Mouse (Mus musculus) spleen, adult 12 weeks (tissue): Measurements from ENCODE around the gene Pck1.

ENCODE experiments used
- DNase-seq: peaks from one replicate; pipeline ENCODE4 v3.0.0; 2022; ENCODE audit warnings: low spot score

The Pck1 gene

DNA sequence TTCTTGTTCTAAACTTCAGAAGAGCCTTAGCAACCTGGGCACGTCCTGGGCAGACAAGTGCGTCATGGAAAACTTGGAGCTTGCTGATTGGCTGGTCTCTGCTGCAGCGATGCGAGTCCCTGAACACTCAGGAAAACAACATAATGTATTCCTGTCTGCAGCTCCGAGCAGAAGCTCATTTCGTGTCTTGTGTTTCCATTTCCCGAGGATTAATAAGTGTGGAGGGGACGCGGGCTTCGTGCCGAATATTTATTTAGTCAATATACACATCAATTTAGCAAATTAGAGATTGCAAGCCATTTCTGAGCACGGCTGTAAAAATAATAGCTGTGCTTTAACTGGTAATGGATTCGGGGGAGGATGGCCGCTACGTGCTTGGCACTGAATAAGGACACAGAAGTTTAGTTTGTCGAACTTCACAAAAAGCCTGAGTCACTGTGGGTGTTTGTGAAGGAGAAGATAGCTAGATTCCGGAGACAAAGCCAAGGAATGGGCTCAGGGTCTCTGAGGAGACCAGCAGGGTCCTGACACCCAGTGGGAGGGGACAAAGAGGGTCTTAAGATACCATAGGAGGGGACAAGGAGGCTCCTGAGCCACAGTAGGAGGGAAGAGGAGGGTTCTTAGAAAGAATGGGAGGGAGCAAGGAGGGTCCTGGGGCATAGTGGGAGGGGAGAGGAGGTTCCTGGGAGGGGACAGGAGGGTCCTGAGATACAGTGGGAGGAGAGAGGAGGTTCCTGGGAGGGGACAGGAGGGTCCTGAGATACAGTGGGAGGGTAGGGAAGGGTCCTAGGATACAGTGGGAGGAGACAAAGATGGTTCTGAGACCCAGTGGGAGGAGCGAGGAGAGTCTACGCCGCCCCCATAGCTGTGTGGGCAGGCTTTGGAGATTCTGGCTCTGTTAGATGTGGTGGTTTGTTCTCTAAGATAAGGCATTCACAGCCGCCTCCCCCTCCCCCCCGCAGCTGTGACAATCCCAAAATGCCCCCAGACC lies 21.0 kb downstream of the Pck1 start:
- no peak for DNase-seq

DNA sequence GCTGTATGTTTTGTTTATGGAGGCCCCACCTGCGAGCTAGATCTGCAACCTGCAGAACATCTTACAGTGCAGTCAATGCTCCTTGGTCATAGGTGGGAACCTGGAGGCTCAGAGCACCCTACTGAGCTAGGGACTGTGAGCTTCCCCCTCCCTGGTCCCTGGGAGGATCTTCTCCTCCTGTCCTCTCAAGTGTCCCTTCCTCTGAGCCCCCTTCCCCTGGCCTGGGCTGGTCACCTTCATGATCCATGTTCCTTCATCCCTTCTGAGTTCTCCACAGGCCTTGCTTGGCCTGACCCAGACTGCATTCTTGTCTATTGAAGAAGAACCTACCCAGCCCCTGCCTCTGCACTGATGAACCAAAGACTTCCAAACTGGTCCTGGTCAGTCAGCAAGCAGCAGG lies 21.7 kb downstream of the Pck1 start:
- DNase-seq: no peak

DNA sequence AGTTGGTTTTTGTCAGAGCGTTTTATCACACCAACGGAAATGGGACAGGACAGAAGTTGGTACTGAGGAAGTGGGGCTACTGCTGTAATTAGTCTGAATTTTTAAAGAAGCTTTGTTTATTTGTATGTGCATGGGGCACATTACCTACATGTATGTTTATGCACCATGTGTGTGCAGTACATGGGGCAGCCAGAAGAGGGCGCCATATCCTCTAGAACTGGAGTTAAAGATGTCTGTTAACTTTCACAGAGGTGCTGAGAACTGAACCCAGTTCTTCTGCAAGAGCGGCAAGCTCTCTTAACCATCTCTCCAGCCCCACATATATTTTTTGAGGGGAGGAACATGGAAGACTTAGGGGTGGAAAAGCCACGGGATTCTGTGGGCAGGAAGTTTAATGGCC lies 22.9 kb downstream of the Pck1 start:
- no peak for DNase-seq

DNA sequence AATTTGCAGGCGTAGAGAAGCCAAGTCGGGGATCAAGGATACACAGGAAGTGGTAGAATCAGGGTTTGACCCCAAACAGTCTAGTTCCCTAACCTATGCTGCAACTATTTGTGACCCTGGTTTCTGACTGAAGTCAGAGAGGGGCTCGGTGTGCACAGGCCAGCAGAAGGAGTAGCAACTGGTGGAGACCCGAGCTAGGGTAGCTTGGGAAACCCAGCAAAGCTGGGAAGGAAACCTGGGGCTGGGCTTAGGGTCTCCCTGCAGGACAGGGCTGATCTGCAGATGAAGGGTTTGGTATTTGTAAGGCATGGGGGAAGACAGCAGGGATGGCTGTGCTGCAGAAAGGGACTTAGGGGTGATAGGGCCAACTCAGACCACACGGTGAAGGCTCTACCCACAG lies 24.6 kb downstream of the Pck1 start:
- DNase-seq: no peak

DNA sequence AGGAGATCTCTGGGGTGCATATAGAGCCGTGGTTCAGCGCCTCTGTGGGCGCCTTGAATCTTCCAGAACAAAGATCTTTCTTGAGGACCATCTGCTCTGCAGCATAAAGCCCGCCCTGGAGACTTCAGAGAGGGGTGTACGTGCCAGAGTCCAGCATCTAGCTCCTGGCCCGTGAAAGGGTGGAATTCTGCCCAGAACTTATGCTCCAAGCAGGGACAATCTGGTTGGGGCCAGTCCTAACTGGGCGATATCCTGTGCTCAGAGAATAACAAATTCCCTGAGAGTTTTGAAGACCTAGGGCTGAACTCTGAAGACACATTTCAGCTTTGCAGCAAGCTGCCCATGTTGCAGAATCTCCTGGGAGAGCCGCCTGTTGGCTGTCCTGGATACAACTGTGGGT lies 25.1 kb downstream of the Pck1 start:
- no peak for DNase-seq

DNA sequence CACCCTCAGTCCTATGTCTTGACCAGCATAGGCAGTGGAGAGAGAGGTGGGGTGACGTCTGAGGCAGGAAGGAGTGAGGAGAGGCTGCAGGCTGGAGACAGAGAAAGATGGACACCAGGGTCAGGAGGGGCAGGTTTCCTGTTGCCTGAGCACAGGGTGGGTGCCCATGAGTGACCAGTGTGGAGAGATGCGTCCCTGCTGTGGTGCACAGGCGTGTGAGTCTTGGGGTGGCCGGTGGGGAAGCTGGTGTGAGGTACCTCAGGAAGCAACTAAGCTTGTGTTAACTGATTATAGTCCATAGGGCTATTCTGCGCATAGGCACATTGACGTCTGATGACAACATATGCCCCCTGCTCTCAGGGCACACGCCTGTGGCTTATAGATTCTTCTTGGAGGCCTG lies 26.2 kb downstream of the Pck1 start:
- DNase-seq: no peak

DNA sequence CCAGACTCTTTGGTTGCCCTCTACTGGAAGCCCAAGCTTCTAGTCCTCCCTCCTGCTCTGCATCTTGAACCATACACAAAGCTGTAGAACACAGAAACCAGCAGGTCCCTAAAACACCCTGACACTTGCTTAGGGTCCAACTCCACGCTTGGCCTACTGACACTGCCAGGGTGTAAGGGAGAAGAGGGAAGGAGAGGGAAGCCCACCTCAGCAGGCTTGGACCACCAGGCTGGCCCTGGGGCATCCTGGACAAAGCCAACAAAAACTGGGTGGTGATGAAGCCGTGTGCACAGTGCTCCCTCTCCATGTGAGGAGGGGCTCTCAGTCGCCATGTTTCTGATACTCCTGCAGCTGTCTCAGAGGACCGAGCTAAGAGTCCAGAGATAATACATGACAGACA lies 27.2 kb downstream of the Pck1 start:
- DNase-seq: no peak

DNA sequence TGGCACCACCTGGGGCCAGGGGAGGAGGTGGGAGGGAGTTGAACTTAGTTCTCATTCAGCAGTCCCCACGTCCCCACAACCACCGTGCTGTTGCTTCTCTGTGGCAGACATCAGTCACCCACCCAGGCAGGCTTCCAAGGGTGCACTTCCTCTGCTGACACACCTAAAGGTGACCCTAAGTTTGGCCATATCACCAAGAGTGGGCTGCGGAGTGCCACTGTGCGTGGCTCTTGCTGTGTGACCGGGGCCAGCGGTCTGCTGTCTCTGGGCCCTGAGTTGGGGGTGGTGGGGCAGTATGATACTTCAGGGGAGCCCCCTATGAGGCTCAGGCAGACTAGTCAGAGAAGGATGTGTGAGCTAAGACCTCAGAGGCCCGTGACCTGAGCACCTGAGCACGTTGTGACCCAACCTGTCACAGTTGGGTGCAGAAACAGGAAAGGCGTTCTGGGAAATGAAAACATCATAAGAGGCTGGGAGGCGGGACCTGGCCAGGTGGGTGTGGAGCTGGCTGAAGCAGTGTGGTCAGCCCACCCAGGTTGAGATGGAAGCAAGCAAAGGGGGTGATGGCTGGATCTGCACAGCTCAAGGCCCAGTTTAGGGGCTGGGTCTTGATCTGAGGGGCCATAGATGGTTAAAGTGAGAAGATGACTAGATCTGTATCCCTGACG lies 28.0 kb downstream of the Pck1 start:
- no peak for DNase-seq

DNA sequence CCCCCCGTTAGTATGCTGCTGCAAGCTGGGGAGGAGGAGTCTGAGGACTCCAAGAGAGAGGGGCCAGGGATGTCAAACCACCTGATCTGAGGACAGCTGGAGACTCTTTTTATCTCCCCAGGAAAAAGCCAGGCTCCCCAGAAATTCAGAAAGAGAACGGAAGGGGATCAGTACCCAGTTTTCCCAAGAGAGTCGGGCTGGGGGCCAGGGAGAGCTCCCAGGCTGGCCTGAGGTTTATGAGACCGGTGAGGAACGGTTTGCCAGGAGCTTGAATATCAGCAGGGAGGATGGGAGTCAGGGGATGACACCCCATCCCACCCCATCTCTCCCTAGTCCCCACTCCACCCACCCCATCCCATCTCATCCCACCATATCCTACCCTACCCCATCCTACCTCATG lies 28.6 kb downstream of the Pck1 start:
- no peak for DNase-seq

DNA sequence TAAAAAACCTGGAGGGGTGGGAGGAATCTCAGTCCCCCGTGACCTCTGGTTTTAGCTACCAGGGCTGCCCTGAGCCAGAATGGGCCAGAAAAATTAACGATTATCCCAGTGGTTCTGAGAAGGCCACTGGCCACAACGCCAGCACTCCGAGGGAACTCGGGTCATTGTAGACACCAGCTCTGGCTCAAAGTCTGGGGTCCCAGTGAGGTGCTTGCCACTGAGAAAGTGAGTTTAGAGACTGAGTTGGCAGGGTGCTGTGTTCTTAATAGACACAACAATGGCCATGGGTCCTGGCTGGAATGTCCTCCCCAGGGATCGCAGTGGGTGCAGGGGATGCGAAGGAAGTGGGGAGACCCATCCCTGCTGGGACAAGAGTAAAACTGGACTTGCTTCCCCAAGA lies 29.1 kb downstream of the Pck1 start:
- no peak for DNase-seq

DNA sequence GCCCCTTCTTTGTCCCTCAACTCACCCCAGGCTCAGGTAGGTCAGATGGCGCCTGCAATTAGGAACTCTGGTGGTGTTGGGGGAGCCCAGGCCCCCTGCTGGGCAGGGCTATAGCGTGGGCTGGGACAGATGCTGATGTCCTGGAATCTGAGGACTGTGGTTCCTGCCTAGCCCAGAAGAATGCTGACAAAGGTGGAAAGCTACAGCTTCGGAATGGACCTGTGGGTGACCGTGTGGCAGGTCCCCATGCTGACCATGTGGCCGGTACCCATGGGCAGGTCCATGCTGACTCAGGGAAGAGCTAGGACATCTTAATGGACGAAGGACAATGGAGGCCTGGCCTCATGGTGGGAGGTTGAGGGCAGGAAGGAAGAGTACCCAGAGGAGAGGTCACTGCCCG lies 29.9 kb downstream of the Pck1 start:
- DNase-seq: no peak

DNA sequence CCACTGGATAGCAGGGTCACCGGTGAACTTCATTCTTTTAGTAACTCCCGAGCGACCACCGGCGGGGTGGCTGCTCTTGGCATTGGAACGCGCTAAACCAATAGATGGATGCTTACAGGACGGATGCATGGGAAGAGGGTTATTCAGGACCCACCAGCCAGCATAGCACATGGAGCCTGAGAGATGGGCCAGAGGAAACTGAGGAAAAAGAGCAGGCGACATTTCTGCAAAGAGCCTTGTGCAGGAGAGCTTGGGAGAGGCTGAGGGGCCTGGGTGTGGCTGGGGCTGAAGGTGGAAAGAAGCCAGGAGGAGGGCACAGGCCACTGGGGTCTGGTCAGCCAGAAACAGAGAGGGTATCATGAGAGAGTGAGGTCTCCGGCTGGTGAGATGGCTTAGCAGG lies 30.5 kb downstream of the Pck1 start:
- DNase-seq: no peak

DNA sequence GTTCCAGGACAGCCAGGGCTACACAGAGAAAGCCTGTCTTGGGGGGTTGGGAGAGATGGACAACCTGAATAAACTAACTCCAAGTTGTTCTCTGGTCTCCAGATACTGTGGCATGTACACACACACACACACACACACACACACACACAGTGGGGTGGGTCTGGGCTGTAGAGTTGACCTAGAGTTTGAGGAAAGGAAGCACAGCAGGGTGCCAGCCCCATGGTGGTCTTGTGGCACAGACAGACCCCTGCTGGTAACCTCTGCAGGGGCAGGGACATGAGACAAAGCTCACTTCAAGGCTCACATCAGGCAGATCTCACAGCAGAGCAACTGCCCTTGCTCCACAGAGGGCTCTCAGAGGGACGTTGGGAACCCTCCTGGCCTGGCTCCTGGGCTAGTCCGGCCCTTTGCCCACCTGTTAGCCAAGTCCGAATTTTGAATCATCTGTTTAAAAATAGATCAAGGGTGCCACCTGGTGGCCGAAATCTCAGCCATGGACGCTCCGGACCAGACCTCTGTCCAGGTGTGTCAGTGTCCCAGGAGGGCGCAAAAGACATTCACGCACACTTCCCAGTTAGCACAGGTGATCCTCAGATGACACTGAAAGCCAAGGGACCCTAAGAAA lies 31.1 kb downstream of the Pck1 start:
- no peak for DNase-seq

DNA sequence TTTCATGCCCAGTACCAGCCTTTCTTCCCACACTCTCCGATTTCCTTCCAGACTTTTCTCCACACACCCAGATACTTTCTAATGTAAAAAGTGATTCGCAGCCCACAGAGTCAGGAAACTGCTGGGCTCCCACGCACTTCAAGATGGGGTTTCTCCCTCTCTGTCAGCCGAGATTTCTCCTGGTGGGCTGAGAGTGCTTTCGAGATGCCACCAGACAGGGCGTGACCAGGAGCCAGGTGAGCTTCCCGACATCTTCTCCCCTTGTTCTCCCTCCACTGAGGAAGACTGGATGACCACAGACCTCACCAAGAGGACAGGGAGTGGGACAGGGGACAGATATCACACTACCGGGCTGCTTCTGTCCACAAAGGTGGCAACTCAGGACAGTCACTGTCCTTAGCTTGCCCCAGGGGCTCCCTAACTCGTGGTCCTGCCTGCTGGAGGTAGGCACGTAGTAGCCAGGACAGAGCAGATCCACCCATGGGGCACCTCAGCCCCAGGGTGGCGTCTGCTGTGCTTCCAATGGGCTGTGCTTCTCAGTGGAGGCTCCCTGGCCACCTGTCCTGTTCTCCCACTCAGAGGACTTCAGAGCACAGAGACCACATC lies 31.7 kb downstream of the Pck1 start:
- no peak for DNase-seq

DNA sequence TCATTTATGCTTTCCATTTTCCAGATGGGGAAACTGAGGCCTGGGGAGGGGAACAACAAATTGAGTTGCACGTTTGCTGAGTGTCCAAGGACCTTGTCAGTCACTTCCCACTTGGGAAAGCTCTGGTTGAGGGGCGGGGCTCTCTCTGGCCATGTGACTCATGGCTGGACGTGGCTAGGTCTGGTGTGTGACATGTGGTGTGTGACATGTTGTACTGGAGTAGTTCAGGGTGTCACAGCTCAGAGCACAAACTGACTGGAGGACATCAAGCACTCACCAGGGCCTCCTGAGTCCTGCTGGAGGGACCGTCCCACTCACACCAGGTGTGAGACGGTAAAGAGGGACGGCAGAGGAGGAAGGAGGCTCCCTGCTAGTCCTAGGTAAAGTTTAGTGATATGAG lies 32.4 kb downstream of the Pck1 start:
- no peak for DNase-seq

DNA sequence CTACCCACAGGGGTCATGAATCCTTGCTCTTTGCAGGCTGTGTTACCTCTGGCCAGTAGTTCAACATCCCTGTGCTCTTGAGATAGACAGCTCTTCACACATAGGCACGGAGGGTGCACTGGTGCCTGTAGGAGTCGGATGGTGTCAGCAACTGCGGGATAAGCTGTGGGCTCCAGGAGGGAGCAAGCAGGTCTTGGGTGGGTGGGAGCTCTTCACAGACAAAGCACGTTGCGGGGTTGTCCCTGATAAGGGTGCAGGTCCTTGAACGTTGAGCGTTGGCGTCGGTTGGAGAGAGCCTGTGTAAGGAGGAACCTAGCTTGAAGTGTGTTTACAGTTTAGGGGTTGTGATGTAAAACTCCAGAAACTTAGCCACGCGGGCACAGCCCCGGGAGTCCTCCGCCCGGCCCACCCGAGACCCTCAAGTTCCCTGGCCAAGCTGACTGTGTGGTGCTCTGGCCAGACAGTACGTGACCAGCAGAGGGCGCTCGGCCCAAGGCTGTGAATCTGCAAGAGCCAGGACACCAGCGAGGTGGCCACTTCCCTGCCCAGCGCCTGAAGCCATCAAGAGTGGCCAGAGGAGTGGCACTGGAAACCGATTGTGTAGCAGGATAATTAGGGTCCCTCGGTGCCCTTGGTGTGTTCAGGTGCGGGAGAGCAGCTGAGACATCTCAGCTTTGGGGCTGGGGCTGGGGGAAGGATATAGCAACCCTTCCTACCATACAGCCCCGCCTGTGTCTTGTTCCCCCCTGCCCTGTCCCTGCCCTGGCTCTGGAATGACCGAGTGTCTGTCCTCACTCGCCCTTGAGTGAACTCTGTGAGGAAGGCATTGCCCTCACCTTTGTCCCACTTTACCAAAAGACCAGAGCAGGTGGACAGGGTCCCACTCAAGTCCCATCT lies 33.4 kb downstream of the Pck1 start:
- peak; percentile 53 for DNase-seq

DNA sequence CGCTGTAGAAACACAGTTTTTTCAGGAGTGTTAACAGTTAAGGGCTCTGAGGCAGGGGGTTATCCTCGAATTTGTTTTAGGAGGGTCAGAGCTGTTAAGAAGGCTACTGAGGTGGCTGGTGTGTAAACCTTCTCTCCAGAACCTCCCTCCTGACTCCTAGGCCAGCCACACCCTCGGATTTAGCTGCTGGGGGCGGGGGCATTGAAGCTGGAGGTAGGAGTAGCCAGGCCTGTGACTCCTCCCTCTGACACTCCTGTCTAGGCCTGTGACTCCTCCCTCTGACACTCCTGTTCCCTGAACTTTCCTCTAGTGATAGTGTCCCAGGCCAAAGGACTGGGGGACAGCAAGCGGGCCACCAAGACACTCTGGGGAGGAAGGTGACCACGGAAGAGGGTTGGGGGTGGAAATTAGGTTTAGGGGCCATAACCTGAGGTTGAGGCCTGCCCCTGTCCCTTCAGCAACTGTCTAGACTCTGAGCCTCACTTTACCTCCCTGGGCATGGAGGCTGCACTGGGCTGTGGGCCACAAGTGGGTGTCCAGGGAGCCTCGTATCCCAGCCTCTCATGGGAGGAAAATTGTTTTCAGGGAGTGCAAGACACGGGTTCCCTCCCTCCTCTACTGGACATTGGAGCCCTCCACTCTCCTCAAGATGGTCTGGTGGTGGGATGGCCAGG lies 34.5 kb downstream of the Pck1 start:
- DNase-seq: no peak

DNA sequence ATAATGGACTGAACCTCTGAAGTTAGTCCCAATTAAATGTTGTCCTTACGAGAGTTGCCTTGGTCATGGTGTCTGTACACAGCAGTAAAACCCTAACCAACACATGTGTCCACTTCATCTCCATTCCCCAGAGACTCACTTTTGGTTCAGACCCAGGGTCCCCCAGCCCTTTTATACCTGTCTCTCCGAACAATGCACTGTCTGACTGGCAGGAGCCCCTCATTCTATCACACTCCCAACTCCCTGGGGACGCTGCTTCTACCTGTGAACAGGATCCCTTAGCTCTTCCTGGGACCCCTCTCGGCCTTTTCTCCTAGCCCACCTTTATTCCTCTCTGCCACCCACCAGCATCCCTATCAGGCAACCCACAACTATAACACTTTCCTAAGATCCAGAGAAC lies 41.9 kb downstream of the Pck1 start:
- DNase-seq: no peak

DNA sequence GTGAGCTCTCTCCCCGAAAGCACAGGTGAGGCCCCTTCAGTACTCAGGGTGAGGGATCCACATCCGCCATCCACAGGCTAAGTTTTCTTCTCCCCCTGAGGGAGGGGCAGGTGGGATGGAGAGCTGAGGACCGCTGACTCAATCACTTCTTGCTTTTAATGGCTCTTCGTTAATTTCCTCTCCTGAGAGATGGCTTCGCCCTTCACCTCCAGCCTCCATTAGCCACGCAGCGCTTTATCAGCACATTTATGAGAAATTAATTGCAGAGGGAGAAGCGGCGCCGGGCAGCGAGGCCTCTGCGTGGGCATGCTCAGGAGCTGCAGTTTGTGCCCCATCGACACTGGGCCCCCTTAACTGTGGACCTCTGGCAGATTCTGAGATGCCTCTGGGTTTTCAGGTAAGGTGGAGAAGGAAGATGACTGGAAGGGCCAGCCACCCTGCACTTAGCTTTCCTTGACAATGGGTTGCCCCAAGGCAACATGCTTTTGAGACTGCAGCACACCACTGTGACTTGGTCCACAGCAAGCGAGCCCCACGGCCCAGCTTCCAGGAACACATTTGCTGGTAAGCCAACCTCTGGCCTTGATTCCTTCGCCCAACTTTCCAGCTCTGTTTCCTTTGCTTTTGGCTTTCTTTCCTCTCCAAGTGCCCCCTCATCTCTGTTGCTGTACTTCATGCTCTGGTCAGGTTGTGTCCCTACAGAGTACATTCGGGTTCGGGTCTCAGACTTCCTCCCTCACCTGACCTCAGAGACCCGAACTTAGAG lies 50.3 kb downstream of the Pck1 start:
- DNase-seq: no peak

DNA sequence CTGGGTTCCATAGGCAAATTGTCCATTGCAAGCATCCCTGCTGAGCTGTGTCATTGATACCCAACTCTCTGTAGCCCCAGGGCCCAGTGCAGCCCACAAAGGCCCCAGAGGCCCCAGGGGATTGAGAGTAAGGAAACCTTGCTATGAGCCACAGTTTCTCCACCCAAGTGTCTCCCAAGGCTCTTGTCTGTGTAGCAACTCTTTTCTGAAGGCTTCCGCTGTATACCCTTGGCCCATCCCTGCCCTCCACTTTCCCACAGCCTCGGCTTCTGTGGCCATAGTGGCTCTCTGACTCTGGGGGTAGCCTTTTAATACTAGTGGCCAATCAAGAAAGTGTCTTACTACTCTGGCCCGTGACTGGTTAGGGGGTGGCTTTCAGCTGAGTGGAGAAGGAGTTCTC lies 50.9 kb downstream of the Pck1 start:
- no peak for DNase-seq
